Mouse (Mus musculus): ENCODE data around the gene Gm20425. TPM values are rescaled to one million over a fixed set of nuclear protein-coding genes. Genes with fewer than 3 reads are reported as not detected.

Gm20425 gene
- polyA plus RNA-seq (2015; fragmentation: Nextera tagmentation; extraction: Ambion mirVana): 0.49 and 0.84 TPM in 2 replicates

DNA sequence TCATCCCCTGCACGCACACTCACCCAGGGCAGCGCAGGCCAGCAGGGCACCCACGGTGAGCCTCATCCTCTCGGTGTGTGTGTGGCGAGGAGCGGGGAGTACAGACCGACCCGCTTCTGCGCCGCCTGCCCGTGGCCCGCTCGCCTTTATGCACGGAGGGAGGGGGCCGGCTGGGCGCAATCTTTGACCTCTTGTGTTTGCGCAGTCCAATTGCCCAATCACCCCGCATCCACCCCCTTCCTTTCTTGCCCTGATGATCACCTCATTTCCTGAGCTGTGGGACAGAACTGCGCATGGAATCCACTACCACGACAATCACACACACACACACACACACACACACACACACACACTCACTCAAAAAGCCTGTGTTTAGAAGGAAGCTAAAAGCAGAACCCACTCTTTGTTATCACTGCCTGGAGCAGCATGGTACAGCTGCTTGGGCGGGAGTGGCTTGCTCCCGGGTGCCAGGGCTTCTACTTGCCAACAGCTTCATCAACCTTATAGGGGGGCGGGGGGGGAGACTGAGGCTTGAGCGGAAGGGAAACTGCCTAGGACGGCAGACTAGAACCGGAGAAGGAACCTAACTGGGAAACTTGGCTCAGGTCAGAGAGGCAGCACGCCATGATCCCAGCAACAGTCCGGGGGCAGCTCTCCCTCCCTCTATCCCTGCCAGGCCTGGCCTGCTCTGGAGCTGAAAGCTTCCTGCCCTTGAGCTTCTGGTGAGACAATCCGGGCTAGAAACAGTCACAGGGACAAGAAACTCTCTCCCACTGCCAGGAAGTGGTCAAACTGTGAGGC, at the start of gene Gm20425, which contains the start of gene Trf:
Gene Gm20425 (minus strand): TSS at position 157 of the 801 bp plus-strand sequence.
Gene Trf (minus strand): TSS at position 294 of the 801 bp plus-strand sequence.
- Histone ChIP-seq H3K36me3 (no peaks in the 10 kb centered on the region), H3K4me1 (peaks cover 10% of the 10 kb centered on the region), H3K27ac (peak within 1 kb of the TSS; percentile 81), H3K4me3 (peak within 1 kb of the TSS; percentile 19), H3K9me3 (no peaks in the 10 kb centered on the region), H3K4me2 (peak within 1 kb of the TSS; percentile 46), H3K9ac (peak within 1 kb of the TSS; percentile 36; the same call in 1 of the 2 replicates), H3K27me3 (no peaks in the 10 kb centered on the region)
- 27% methylated on average over 29 of the region's 29 CpGs for WGBS
- ATAC-seq (ENCODE audit: borderline replicate concordance, extremely low read depth, low FRiP score, low TSS enrichment): peak; percentile 51

DNA sequence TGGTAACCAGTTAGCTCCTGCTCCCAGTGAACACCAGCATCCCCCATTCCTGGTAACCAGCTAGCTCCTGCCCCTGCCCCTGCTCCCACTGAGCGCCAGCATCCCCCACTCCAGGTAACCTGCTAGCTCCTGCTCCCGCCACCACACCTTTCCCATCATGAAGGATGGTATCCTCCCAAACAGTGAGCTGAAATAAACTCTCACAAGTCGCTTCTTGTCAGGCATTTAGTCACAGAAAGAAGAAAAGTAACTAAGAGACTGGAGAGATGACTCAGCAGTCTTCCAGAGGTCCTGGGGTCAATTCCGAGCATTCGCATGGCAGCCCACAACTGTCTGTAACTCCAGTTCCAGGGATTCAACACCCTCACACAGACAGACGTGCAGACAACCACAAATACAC, 46.8 kb upstream of the Gm20425 start:
- ATAC-seq (ENCODE audit: borderline replicate concordance, extremely low read depth, low FRiP score, low TSS enrichment): no peak
- no peak overlapping the region for H3K4me3 ChIP-seq
- H3K9me3 ChIP-seq: no peaks in the 10 kb centered on the region
- H3K4me2 ChIP-seq: no peak overlapping the region
- H3K4me1 ChIP-seq: no peaks in the 10 kb centered on the region
- H3K27ac ChIP-seq: no peak overlapping the region
- no peaks in the 10 kb centered on the region for H3K27me3 ChIP-seq
- no peaks in the 10 kb centered on the region for H3K36me3 ChIP-seq
- no peak overlapping the region for H3K9ac ChIP-seq
- WGBS: 76% methylated on average over 6 of the region's 6 CpGs

DNA sequence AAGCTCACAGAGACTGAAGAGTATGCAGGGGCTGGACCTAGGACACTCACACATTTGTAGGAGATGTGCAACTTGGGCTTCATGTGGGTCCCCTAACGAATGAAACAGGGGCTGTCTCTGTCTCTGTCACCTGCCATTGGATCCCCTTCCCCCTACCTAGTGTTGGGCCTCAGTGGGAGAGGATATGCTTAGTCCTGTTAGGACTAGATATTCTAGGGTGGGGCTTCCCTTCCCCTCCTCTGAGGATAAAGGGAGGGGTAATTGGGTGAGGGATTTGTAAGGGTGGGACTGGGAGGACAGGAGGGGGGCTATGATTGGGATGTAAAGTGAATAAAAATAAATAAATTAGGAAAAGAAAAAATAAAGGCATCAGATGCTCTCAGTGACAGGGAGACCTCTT, 45.6 kb upstream of the Gm20425 start:
- Histone ChIP-seq H3K4me3 (no peak overlapping the region), H3K9me3 (no peaks in the 10 kb centered on the region), H3K4me2 (no peak overlapping the region), H3K27ac (no peak overlapping the region), H3K9ac (no peak overlapping the region), H3K4me1 (no peaks in the 10 kb centered on the region), H3K36me3 (no peaks in the 10 kb centered on the region), H3K27me3 (no peaks in the 10 kb centered on the region)
- ATAC-seq (ENCODE audit: borderline replicate concordance, extremely low read depth, low FRiP score, low TSS enrichment): no peak
- WGBS: 76% methylated on average over 1 of the region's 1 CpGs

DNA sequence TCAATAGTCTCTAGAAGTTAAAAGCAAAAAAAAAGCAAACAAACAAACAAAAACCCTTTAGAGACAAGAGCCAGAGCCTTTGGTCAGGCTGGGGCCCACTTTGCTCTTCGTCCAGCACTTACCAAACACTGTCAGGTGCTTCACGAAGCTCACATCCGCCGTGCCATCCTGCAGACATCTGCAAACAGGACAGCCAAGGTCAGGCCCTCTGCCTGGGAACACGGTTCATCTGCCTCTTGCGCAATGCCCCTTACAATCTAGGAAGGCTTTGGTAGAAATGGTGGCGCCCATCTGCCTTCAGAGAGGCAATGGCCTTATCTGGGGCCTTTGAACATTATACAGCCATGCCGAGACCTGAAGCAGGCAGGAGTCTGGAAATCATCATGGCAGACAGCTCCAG, 44.7 kb upstream of the Gm20425 start:
- Histone ChIP-seq H3K4me3 (no peak overlapping the region), H3K4me2 (no peak overlapping the region), H3K27me3 (no peaks in the 10 kb centered on the region), H3K9me3 (no peaks in the 10 kb centered on the region), H3K9ac (no peak overlapping the region), H3K36me3 (no peaks in the 10 kb centered on the region), H3K4me1 (no peaks in the 10 kb centered on the region), H3K27ac (no peak overlapping the region)
- 69% methylated on average over 8 of the region's 8 CpGs for WGBS
- no peak for ATAC-seq (ENCODE audit: borderline replicate concordance, extremely low read depth, low FRiP score, low TSS enrichment)

DNA sequence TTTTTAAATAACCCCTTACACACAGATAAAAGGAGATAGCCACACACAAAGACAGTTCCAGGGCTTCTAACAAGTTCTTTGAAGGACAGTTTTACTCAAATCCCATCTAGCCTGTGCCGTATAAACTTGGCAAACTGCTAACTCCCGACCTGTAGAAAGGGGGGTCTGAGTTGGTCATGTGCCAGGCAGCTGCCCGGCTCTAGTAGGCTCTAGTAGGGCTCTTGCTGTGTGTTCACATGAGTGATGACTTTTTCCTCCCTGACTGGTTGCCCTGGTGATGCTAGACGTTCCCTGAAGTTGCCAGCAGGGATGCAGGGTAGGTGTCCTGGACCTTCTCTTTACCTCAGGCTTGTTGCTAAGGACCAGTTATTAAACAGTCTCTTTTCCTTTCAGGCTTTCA, 41.0 kb upstream of the Gm20425 start:
- H3K36me3 ChIP-seq: no peaks in the 10 kb centered on the region
- H3K4me3 ChIP-seq: no peak overlapping the region
- H3K27ac ChIP-seq: no peak overlapping the region
- no peak overlapping the region for H3K4me2 ChIP-seq
- no peaks in the 10 kb centered on the region for H3K4me1 ChIP-seq
- 7% methylated on average over 4 of the region's 4 CpGs for WGBS
- ATAC-seq (ENCODE audit: borderline replicate concordance, extremely low read depth, low FRiP score, low TSS enrichment): no peak
- no peak overlapping the region for H3K9ac ChIP-seq
- H3K9me3 ChIP-seq: no peaks in the 10 kb centered on the region
- H3K27me3 ChIP-seq: no peaks in the 10 kb centered on the region

DNA sequence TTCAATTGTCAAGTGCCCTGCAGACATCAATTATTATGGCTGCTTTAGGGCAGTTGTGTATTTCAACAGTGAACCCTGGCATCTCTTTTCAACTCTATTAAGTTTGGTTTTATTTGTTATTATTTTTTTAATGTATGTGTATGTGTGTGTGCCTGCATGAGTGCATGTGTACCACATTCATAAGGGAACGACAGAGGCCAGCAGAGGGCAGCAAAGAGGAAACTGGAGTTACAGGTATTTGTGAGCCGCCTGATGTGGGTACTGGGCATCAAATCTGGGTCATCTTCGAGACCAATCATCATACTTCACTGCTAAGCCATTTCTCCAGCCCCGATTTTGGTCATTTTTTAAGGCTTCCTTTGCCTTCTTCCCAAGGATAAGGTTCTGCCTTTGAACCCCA, 35.7 kb upstream of the Gm20425 start:
- Histone ChIP-seq H3K9ac (no peak overlapping the region), H3K36me3 (no peaks in the 10 kb centered on the region), H3K27ac (no peak overlapping the region), H3K4me2 (no peak overlapping the region), H3K27me3 (no peaks in the 10 kb centered on the region), H3K9me3 (no peaks in the 10 kb centered on the region), H3K4me3 (no peak overlapping the region), H3K4me1 (no peaks in the 10 kb centered on the region)
- ATAC-seq (ENCODE audit: borderline replicate concordance, extremely low read depth, low FRiP score, low TSS enrichment): no peak
- WGBS: 81% methylated on average over 4 of the region's 4 CpGs

DNA sequence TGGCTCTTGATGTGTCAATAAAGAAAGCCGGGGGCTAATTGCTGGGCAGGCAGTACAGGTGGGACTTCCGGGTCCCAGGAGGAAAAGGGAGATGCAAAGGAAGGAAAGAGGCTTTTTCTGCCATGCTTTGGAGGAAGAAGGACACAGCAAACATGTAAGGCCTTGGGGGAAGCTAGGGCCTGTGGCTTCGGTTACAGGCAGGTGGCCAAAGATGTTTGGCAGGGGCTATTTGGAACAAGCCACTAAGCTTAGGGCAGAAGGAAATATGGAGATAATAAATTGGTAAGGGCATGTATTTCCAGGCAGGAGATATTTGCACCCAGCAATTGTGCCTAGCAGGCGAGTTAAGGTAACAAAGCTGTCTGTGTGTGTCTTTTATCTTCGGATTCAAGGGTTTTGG, 22.8 kb upstream of the Gm20425 start:
- Histone ChIP-seq H3K4me3 (no peak overlapping the region), H3K36me3 (no peaks in the 10 kb centered on the region), H3K27ac (no peak overlapping the region), H3K9me3 (no peaks in the 10 kb centered on the region), H3K9ac (no peak overlapping the region), H3K27me3 (no peaks in the 10 kb centered on the region), H3K4me1 (no peaks in the 10 kb centered on the region), H3K4me2 (no peak overlapping the region)
- 64% methylated on average over 5 of the region's 5 CpGs for WGBS
- no peak for ATAC-seq (ENCODE audit: borderline replicate concordance, extremely low read depth, low FRiP score, low TSS enrichment)

DNA sequence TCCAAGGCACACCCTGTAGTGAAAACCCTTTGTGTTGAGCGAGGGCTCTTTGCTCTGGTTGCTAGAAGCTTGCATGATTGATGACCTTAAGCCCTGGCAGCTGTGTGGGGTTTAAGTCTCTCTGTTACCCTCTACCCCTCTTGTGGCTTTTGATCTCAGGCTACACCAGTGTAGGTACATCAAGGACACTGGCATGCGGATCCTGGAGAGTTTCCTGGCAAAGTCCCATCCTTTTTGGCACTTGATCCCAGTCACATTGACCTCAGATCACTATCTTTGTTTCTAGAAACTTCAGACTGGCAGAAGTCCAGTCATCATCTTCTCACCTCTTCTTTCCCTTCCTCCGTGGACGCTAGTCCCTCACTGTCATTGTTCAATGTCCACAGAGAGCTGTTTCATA, 18.5 kb upstream of the Gm20425 start:
- Histone ChIP-seq H3K27me3 (no peaks in the 10 kb centered on the region), H3K36me3 (no peaks in the 10 kb centered on the region), H3K4me1 (no peaks in the 10 kb centered on the region), H3K27ac (no peak overlapping the region), H3K9ac (no peak overlapping the region), H3K9me3 (no peaks in the 10 kb centered on the region), H3K4me2 (no peak overlapping the region), H3K4me3 (no peak overlapping the region)
- ATAC-seq (ENCODE audit: borderline replicate concordance, extremely low read depth, low FRiP score, low TSS enrichment): no peak
- 17% methylated on average over 4 of the region's 4 CpGs for WGBS

DNA sequence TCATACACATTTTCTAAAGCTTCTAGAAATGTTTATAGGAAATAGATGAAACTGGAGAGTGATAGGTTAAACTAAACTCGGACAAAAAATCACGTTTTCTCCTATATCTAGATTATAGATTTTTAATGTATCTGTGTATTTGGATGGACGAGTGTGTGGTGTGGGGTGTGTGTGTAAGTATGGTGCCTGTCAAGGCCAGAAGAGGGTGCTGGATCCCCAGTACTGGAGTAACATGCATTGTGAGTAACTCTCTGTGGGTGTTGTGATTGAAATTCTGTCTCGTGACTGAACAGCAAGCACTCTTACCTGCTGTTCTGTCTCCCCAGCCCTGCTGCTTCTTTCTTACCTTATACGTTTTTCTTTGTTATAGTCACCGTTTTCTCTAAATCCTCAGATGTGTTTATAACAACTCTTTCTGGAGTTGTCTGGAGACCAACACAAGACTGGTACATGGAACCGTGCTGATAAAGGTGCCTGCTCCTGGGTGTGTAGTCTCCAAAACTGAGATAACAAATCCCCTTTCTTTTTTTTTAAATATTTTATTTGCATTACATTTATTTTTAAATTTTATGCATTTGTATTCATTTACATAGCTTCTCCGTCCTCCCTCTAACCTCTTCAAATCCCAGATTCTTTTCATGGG, 16.5 kb upstream of the Gm20425 start:
- WGBS: 76% methylated on average over 8 of the region's 8 CpGs
- Histone ChIP-seq H3K27me3 (no peaks in the 10 kb centered on the region), H3K27ac (no peak overlapping the region), H3K36me3 (no peaks in the 10 kb centered on the region), H3K4me3 (no peak overlapping the region), H3K4me2 (no peak overlapping the region), H3K4me1 (no peaks in the 10 kb centered on the region), H3K9ac (no peak overlapping the region), H3K9me3 (no peaks in the 10 kb centered on the region)
- no peak for ATAC-seq (ENCODE audit: borderline replicate concordance, extremely low read depth, low FRiP score, low TSS enrichment)

DNA sequence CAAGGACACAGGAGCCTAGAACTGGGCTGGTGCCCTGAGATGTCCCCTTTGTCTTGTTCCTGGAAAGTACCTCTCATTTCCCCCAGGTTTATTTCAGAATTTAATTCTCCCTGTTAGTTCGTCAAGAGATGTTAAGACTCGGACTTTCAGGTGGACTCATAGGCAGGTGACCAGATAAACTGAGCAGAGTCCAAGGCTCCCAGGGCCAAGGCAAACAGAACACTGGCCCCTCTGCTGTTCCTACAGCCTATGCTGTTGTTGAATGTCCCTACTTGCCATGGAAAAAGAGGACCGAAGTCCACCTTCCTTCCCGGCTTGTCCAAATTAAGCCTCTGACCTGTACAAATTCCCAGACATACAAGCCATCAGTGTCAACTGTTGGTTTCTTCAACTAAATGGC, 13.5 kb upstream of the Gm20425 start:
- WGBS: 92% methylated on average over 4 of the region's 4 CpGs
- no peak for ATAC-seq (ENCODE audit: borderline replicate concordance, extremely low read depth, low FRiP score, low TSS enrichment)
- H3K9ac ChIP-seq: no peak overlapping the region
- no peak overlapping the region for H3K4me3 ChIP-seq
- no peaks in the 10 kb centered on the region for H3K27me3 ChIP-seq
- no peak overlapping the region for H3K4me2 ChIP-seq
- H3K4me1 ChIP-seq: no peaks in the 10 kb centered on the region
- no peak overlapping the region for H3K27ac ChIP-seq
- no peaks in the 10 kb centered on the region for H3K9me3 ChIP-seq
- H3K36me3 ChIP-seq: no peaks in the 10 kb centered on the region

DNA sequence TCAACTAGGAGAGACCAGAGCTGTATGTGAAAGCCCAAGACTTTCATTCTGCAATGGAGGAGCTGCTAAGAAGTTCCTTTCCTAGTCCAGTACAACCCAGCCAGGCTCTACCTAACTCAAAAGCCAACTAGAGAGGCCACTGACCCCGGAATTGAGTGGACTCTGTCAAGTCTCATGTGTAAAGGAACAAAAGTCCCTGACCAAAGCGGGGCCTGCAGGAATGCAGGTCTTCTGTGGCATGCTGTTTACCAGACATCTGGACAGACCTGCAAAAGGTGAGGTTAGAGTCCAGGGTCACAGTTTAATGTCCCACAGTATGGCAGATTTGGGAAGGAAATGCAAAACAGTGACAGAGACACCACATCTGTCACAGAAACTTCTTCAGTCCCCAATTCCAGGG, 11.1 kb upstream of the Gm20425 start:
- H3K4me2 ChIP-seq: no peak overlapping the region
- H3K4me3 ChIP-seq: no peak overlapping the region
- ATAC-seq (ENCODE audit: borderline replicate concordance, extremely low read depth, low FRiP score, low TSS enrichment): no peak
- WGBS: 53% methylated on average over 2 of the region's 2 CpGs
- no peaks in the 10 kb centered on the region for H3K9me3 ChIP-seq
- no peaks in the 10 kb centered on the region for H3K4me1 ChIP-seq
- H3K27me3 ChIP-seq: no peaks in the 10 kb centered on the region
- H3K27ac ChIP-seq: no peak overlapping the region
- no peaks in the 10 kb centered on the region for H3K36me3 ChIP-seq
- H3K9ac ChIP-seq: no peak overlapping the region

DNA sequence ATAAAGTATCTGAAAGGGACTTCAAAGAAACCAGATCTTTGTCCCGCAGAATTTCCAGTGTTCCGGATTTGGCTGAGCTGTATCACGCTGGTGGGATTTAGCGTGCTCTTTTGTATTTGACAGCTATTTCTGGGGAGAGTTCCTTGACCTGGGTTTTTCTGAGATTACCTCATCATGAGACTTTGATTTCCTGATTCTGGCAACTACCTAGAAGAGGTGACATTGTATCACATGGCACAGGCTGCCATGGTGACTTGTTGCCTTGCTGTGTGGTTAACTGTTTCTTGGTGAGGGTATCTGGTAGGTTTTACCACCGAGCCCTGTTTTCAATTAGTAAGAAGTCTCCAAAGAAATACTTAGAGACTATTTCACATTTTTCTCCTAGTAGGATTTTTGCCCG, 9.4 kb upstream of the Gm20425 start:
- no peaks in the 10 kb centered on the region for H3K4me1 ChIP-seq
- no peak overlapping the region for H3K4me3 ChIP-seq
- no peak overlapping the region for H3K9ac ChIP-seq
- no peaks in the 10 kb centered on the region for H3K36me3 ChIP-seq
- no peak overlapping the region for H3K27ac ChIP-seq
- H3K27me3 ChIP-seq: no peaks in the 10 kb centered on the region
- 84% methylated on average over 6 of the region's 6 CpGs for whole genome bisulfite sequencing
- no peaks in the 10 kb centered on the region for H3K9me3 ChIP-seq
- ATAC-seq (ENCODE audit: borderline replicate concordance, extremely low read depth, low FRiP score, low TSS enrichment): no peak
- H3K4me2 ChIP-seq: no peak overlapping the region
